Mouse (Mus musculus): ENCODE data around the gene Hus1b. TPM values are rescaled to one million over a fixed set of nuclear protein-coding genes. Genes with fewer than 3 reads are reported as not detected.

The Hus1b gene
- polyA plus RNA-seq, 1 experiment from 2014 or later: not detected

Other genes starting within 250 kb of the Hus1b start
- 0.06 and 0.20 TPM in 2 replicates for gene Irf4, start 198.5 kb downstream of the Hus1b start, polyA plus RNA-seq (2015; fragmentation: Nextera tagmentation; extraction: Ambion mirVana)
- gene Exoc2, start 26.3 kb upstream of the Hus1b start, polyA plus RNA-seq (2015; fragmentation: Nextera tagmentation; extraction: Ambion mirVana): 46.7 and 51.8 TPM in 2 replicates
- 0.09 TPM in 1 of 2 replicates, not detected in the other for gene Gm5447, start 26.4 kb upstream of the Hus1b start, polyA plus RNA-seq (2015; fragmentation: Nextera tagmentation; extraction: Ambion mirVana)